Mouse (Mus musculus): ENCODE measurements around the gene Fam110a. TPM values are rescaled to one million over a fixed set of nuclear protein-coding genes. Genes with fewer than 3 reads are reported as not detected.

Fam110a gene
- polyA plus RNA-seq, 1 experiment = 9.7 TPM

GRCm38 (mm10) chr2:151985426-151986172 is 5.6 kb upstream of the Fam110a start:
- Histone ChIP-seq H3K4me3 (ENCODE audit: insufficient read depth, low read length) (no peak overlapping the region), H3K27ac (ENCODE audit: insufficient read depth, low read length) (no peak overlapping the region), H3K4me1 (ENCODE audit: control insufficient read depth, insufficient read depth, low read length) (0 out of 2 replicates have a peak, but pooled peaks cover under 1% of the 10 kb centered on the region)
- no peak for TF ChIP-seq POLR2A (IDR thresholded peaks at IDR 0.05; ENCODE audit: low read depth, low read length)

DNA sequence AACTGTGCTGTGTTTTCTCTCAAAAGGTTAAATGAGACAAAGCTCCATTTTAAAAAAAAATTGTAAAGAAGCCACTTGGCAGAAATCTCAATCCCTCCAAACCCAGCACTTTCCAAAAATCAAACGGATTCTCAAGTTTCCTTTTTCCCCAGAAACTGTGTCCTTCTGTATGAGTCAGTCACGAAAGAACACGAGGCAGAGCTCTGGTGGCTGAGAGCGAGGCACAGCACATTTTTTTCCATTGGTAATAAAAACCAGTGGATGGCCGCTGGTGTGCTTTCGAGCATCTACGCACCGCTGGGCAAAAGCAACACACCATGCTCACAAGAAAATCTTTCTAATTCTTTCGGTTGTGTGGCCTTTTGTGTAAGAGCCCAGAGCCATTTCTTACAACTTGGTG is 4.0 kb upstream of the Fam110a start:
- peak overlapping the region; percentile 53 for H3K27ac ChIP-seq (ENCODE audit: insufficient read depth, low read length)

DNA sequence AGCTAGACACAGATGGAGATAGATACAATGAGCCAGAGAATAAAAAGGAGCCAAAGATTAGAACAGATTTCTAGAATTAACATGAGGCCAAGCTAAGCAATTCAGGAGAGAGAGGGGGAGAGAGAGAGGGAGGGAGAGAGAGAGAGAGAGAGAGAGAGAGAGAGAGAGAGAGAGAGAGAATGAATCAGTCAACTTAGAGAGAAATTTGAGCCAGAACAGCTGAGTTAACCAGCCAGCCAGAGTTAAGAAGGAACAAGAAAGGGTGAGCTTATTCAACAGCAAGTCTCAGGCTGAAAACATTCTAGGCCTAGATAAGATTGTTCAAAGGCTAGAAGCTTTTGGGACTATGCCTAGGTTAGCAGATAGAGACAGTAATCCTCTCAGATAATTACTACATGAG is 2.5 kb upstream of the Fam110a start:
- TF ChIP-seq POLR2A (IDR thresholded peaks at IDR 0.05; ENCODE audit: low read depth, low read length) (no peak), CTCF (IDR thresholded peaks at IDR 0.05; ENCODE audit: borderline replicate concordance, insufficient read depth, low read length) (no peak)
- no peak overlapping the region for H3K27ac ChIP-seq (ENCODE audit: insufficient read depth, low read length)
- peaks cover 17% of the 10 kb centered on the region; the same call in 1 of the 2 replicates for H3K4me1 ChIP-seq (ENCODE audit: control insufficient read depth, insufficient read depth, low read length)

More for the DNA sequence above, 4.0 kb upstream of the Fam110a start:
- TF ChIP-seq CTCF (IDR thresholded peaks at IDR 0.05; ENCODE audit: borderline replicate concordance, insufficient read depth, low read length) (no peak), POLR2A (IDR thresholded peaks at IDR 0.05; ENCODE audit: low read depth, low read length) (no peak)
- 0 out of 2 replicates have a peak, but pooled peaks cover 5% of the 10 kb centered on the region for H3K4me1 ChIP-seq (ENCODE audit: control insufficient read depth, insufficient read depth, low read length)
- no peak overlapping the region for H3K4me3 ChIP-seq (ENCODE audit: insufficient read depth, low read length)

GRCm38 (mm10) chr2:151981268-151981667 is 1.2 kb upstream of the Fam110a start:
- Histone ChIP-seq H3K4me1 (ENCODE audit: control insufficient read depth, insufficient read depth, low read length) (peaks cover 19% of the 10 kb centered on the region; the same call in 1 of the 2 replicates), H3K27ac (ENCODE audit: insufficient read depth, low read length) (no peak overlapping the region), H3K4me3 (ENCODE audit: insufficient read depth, low read length) (no peak overlapping the region)
- TF ChIP-seq POLR2A (IDR thresholded peaks at IDR 0.05; ENCODE audit: low read depth, low read length) = no peak
- TF ChIP-seq CTCF (IDR thresholded peaks at IDR 0.05; ENCODE audit: borderline replicate concordance, insufficient read depth, low read length) = no peak

More for the DNA sequence above, 2.5 kb upstream of the Fam110a start:
- no peak overlapping the region for H3K4me3 ChIP-seq (ENCODE audit: insufficient read depth, low read length)

GRCm38 (mm10) chr2:151980355-151980693 is 305 bp upstream of the Fam110a start:
- H3K4me1 ChIP-seq (ENCODE audit: control insufficient read depth, insufficient read depth, low read length) = peaks cover 19% of the 10 kb centered on the region; the same call in 1 of the 2 replicates
- no peak overlapping the region for H3K27ac ChIP-seq (ENCODE audit: insufficient read depth, low read length)
- H3K4me3 ChIP-seq (ENCODE audit: insufficient read depth, low read length) = no peak overlapping the region
- TF ChIP-seq POLR2A (IDR thresholded peaks at IDR 0.05; ENCODE audit: low read depth, low read length) = no peak
- TF ChIP-seq CTCF (IDR thresholded peaks at IDR 0.05; ENCODE audit: borderline replicate concordance, insufficient read depth, low read length) = no peak

GRCm38 (mm10) chr2:151978494-151978893 is 1.5 kb downstream of the Fam110a start:
- Histone ChIP-seq H3K4me1 (ENCODE audit: control insufficient read depth, insufficient read depth, low read length) (peaks cover 28% of the 10 kb centered on the region; the same call in 1 of the 2 replicates), H3K27ac (ENCODE audit: insufficient read depth, low read length) (peak overlapping the region; percentile 88), H3K4me3 (ENCODE audit: insufficient read depth, low read length) (peak overlapping the region; percentile 75)
- no peak for TF ChIP-seq CTCF (IDR thresholded peaks at IDR 0.05; ENCODE audit: borderline replicate concordance, insufficient read depth, low read length)
- TF ChIP-seq POLR2A (IDR thresholded peaks at IDR 0.05; ENCODE audit: low read depth, low read length) = no peak

DNA sequence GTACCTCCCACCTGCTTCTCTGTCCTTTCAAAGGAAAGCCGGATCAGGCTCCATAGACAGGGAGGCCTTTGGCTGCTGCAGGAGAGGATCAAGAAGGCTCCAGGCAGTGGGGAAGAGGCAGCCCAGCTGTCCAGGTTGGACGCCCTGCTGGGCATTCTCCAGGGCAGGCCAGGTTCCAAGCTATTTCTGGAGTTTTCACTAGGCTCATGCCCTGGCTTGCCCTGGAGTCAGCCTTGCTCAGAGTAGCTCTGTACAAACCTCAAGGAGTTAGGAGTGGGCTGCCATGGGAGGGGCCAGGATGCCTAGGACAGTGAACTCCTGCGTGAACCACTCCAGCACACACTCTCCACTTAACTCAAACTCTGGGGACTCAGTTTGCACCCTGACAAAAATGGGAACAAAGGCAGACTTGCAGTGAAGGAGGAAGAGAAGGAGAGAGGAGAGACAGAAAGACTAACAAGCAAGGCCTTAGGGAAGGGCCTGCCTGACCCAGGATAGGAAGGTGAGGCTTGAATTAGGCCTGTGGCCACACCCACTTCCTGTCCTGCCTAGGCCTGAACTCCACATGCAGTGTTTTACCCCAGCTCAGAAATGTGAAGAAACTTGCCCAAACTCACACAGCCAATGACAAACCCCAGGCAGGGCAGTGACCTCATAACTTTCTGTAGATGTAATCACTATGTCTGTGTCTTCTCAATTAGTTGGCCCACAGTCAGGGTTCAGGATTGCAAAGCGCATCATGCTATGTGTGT is 2.2 kb downstream of the Fam110a start:
- peaks cover 34% of the 10 kb centered on the region; the same call in 1 of the 2 replicates for H3K4me1 ChIP-seq (ENCODE audit: control insufficient read depth, insufficient read depth, low read length)
- H3K4me3 ChIP-seq (ENCODE audit: insufficient read depth, low read length) = no peak overlapping the region
- H3K27ac ChIP-seq (ENCODE audit: insufficient read depth, low read length) = peak overlapping the region; percentile 88
- TF ChIP-seq POLR2A (IDR thresholded peaks at IDR 0.05; ENCODE audit: low read depth, low read length) = 0 out of 2 replicates have a peak, but pooled peaks have one; percentile 29
- no peak for TF ChIP-seq CTCF (IDR thresholded peaks at IDR 0.05; ENCODE audit: borderline replicate concordance, insufficient read depth, low read length)

DNA sequence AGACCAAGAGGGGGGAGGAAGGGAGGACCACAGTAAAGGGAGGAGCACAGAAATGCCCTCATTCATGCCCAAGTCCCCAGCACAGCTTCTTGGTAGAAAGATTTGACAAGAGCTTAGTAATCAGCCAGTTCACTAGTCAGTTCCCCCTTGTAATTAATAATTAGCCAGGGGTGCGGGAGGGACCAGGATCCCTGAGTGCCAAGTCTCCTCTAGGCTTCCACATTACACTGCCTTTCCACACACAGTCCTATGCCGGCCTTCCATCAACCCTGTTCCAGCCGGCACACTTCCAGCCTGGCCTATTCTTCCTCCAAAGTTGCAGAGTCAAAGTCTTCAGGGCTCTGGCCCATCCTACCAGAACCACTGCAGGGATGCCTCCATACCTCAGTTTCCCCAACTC is 4.0 kb downstream of the Fam110a start:
- H3K27ac ChIP-seq (ENCODE audit: insufficient read depth, low read length) = no peak overlapping the region
- H3K4me3 ChIP-seq (ENCODE audit: insufficient read depth, low read length) = no peak overlapping the region
- peaks cover 39% of the 10 kb centered on the region for H3K4me1 ChIP-seq (ENCODE audit: control insufficient read depth, insufficient read depth, low read length)
- TF ChIP-seq POLR2A (IDR thresholded peaks at IDR 0.05; ENCODE audit: low read depth, low read length) = no peak
- no peak for TF ChIP-seq CTCF (IDR thresholded peaks at IDR 0.05; ENCODE audit: borderline replicate concordance, insufficient read depth, low read length)

DNA sequence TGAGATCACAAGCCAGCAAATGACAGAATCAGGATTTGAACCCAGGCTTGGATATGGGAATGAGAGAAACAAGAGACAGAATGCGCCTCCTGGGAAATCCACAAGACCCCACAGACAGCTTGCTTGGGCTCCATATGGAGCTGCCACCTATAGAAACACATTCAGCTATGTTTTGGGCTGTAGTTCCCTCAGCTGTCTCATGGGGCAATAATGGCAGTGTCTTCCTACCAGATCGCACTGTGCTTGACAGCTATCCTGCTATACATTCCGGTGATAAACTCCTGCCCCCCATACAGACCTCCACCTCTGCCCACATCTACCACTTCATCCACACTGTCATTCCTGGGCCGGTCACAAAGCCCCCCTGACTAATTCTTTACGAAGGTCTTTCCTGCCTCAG is 4.7 kb downstream of the Fam110a start:
- H3K4me3 ChIP-seq (ENCODE audit: insufficient read depth, low read length) = no peak overlapping the region
- no peak overlapping the region for H3K27ac ChIP-seq (ENCODE audit: insufficient read depth, low read length)
- H3K4me1 ChIP-seq (ENCODE audit: control insufficient read depth, insufficient read depth, low read length) = peaks cover 36% of the 10 kb centered on the region
- TF ChIP-seq CTCF (IDR thresholded peaks at IDR 0.05; ENCODE audit: borderline replicate concordance, insufficient read depth, low read length) (no peak), POLR2A (IDR thresholded peaks at IDR 0.05; ENCODE audit: low read depth, low read length) (no peak)

All from embryonic fibroblast, embryonic 13.5 days (primary cell).